Mouse (Mus musculus): ENCODE data around the gene Pkmyt1. TPM values are rescaled to one million over a fixed set of nuclear protein-coding genes. Genes with fewer than 3 reads are reported as not detected.

Gene Pkmyt1
- polyA plus RNA-seq, 1 experiment from 2014 or later: 45.6 TPM

- no peaks in the 10 kb centered on the region for H3K27me3 ChIP-seq
- H3K4me3 ChIP-seq: no peak overlapping the region
- ATAC-seq (ENCODE audit: insufficient number of reproducible peaks, low FRiP score, low TSS enrichment, low read depth): no peak
- H3K4me1 ChIP-seq: peaks cover 14% of the 10 kb centered on the region
- no peak overlapping the region for H3K9ac ChIP-seq
- no peak overlapping the region for H3K4me2 ChIP-seq
- 0 out of 2 replicates have a peak, but pooled peaks cover 2% of the 10 kb centered on the region for H3K36me3 ChIP-seq
- H3K27ac ChIP-seq: no peak overlapping the region
- H3K9me3 ChIP-seq: no peaks in the 10 kb centered on the region
- 4% methylated on average over 12 of the region's 12 CpGs for WGBS
Observed at GRCm38 (mm10) chr17:23774090-23774489, 48.0 kb downstream of the Pkmyt1 start.

GRCm38 (mm10) chr17:23776216-23776615 lies 50.1 kb downstream of the Pkmyt1 start:
- 69% methylated on average over 10 of the region's 10 CpGs for WGBS
- Histone ChIP-seq H3K4me1 (0 out of 2 replicates have a peak, but pooled peaks cover 4% of the 10 kb centered on the region), H3K9ac (no peak overlapping the region), H3K9me3 (no peaks in the 10 kb centered on the region), H3K36me3 (0 out of 2 replicates have a peak, but pooled peaks cover 5% of the 10 kb centered on the region), H3K27me3 (no peaks in the 10 kb centered on the region), H3K27ac (no peak overlapping the region), H3K4me3 (no peak overlapping the region), H3K4me2 (no peak overlapping the region)
- no peak for ATAC-seq (ENCODE audit: insufficient number of reproducible peaks, low FRiP score, low TSS enrichment, low read depth)

GRCm38 (mm10) chr17:23777141-23777540 lies 51.0 kb downstream of the Pkmyt1 start:
- no peaks in the 10 kb centered on the region for H3K27me3 ChIP-seq
- H3K4me1 ChIP-seq: 0 out of 2 replicates have a peak, but pooled peaks cover 4% of the 10 kb centered on the region
- no peak overlapping the region for H3K4me2 ChIP-seq
- H3K36me3 ChIP-seq: 0 out of 2 replicates have a peak, but pooled peaks cover 5% of the 10 kb centered on the region
- H3K9ac ChIP-seq: no peak overlapping the region
- no peak for ATAC-seq (ENCODE audit: insufficient number of reproducible peaks, low FRiP score, low TSS enrichment, low read depth)
- H3K4me3 ChIP-seq: no peak overlapping the region
- 72% methylated on average over 2 of the region's 2 CpGs for WGBS
- H3K27ac ChIP-seq: no peak overlapping the region
- no peaks in the 10 kb centered on the region for H3K9me3 ChIP-seq

- ATAC-seq (ENCODE audit: insufficient number of reproducible peaks, low FRiP score, low TSS enrichment, low read depth): no peak
- Histone ChIP-seq H3K4me2 (no peak overlapping the region), H3K27ac (no peak overlapping the region), H3K4me3 (no peak overlapping the region), H3K36me3 (0 out of 2 replicates have a peak, but pooled peaks cover 5% of the 10 kb centered on the region), H3K9me3 (no peaks in the 10 kb centered on the region), H3K27me3 (no peaks in the 10 kb centered on the region), H3K9ac (no peak overlapping the region), H3K4me1 (0 out of 2 replicates have a peak, but pooled peaks cover 4% of the 10 kb centered on the region)
- 52% methylated on average over 2 of the region's 2 CpGs for WGBS
Observed at GRCm38 (mm10) chr17:23778447-23778846, 52.3 kb downstream of the Pkmyt1 start.

- Histone ChIP-seq H3K9ac (no peak overlapping the region), H3K9me3 (no peaks in the 10 kb centered on the region), H3K4me3 (no peak overlapping the region), H3K4me1 (peaks cover 12% of the 10 kb centered on the region), H3K36me3 (0 out of 2 replicates have a peak, but pooled peaks cover 5% of the 10 kb centered on the region), H3K27me3 (no peaks in the 10 kb centered on the region), H3K27ac (no peak overlapping the region), H3K4me2 (no peak overlapping the region)
- no peak for ATAC-seq (ENCODE audit: insufficient number of reproducible peaks, low FRiP score, low TSS enrichment, low read depth)
Observed at GRCm38 (mm10) chr17:23783352-23783751, 57.2 kb downstream of the Pkmyt1 start.

- 1% methylated on average over 42 of the region's 43 CpGs for WGBS
- H3K4me1 ChIP-seq: peaks cover 22% of the 10 kb centered on the region
- ATAC-seq (ENCODE audit: insufficient number of reproducible peaks, low FRiP score, low TSS enrichment, low read depth): peak; percentile 75
- H3K4me3 ChIP-seq: peak within 1 kb of the TSS; percentile 56
- H3K27ac ChIP-seq: peak within 1 kb of the TSS; percentile 71; the same call in 1 of the 2 replicates
- H3K4me2 ChIP-seq: peak within 1 kb of the TSS; percentile 86
- no peaks in the 10 kb centered on the region for H3K27me3 ChIP-seq
- H3K36me3 ChIP-seq: no peaks in the 10 kb centered on the region
- H3K9me3 ChIP-seq: no peaks in the 10 kb centered on the region
- peak within 1 kb of the TSS; percentile 61 for H3K9ac ChIP-seq
Observed at GRCm38 (mm10) chr17:23785561-23786471, 59.7 kb downstream of the Pkmyt1 start, which contains the start of gene Flywch2. Gene Flywch2, minus strand, starts transcription at chr17:23786081.

Other genes starting within 250 kb of the Pkmyt1 start
- gene Vmn2r117, start 246.6 kb upstream of the Pkmyt1 start, polyA plus RNA-seq (2015; fragmentation: Nextera tagmentation; extraction: Ambion mirVana): not detected in 2 replicates
- gene Zfp213, start 162.1 kb upstream of the Pkmyt1 start, polyA plus RNA-seq (2015; fragmentation: Nextera tagmentation; extraction: Ambion mirVana): 17.5 and 18.2 TPM in 2 replicates
- gene Zfp13, start 126.8 kb upstream of the Pkmyt1 start, polyA plus RNA-seq (2015; fragmentation: Nextera tagmentation; extraction: Ambion mirVana): 12.4 and 12.9 TPM in 2 replicates
- gene Zscan10, start 125.5 kb upstream of the Pkmyt1 start, polyA plus RNA-seq (2015; fragmentation: Nextera tagmentation; extraction: Ambion mirVana): 0.16 and 0.18 TPM in 2 replicates
- 0.79 and 0.86 TPM in 2 replicates for gene Mmp25, start 81.1 kb upstream of the Pkmyt1 start, polyA plus RNA-seq (2015; fragmentation: Nextera tagmentation; extraction: Ambion mirVana)
- gene Bicdl2, start 65.8 kb upstream of the Pkmyt1 start, polyA plus RNA-seq (2015; fragmentation: Nextera tagmentation; extraction: Ambion mirVana): 20.8 and 21.3 TPM in 2 replicates
- 84.2 and 99.2 TPM in 2 replicates for gene Hcfc1r1, start 52.7 kb upstream of the Pkmyt1 start, polyA plus RNA-seq (2015; fragmentation: Nextera tagmentation; extraction: Ambion mirVana)
- 38.8 and 43.2 TPM in 2 replicates for gene Thoc6, start 52.5 kb upstream of the Pkmyt1 start, polyA plus RNA-seq (2015; fragmentation: Nextera tagmentation; extraction: Ambion mirVana)
- gene Tnfrsf12a, start 48.9 kb upstream of the Pkmyt1 start, polyA plus RNA-seq (2015; fragmentation: Nextera tagmentation; extraction: Ambion mirVana): 28.0 and 43.9 TPM in 2 replicates
- gene Cldn6, start 47.1 kb upstream of the Pkmyt1 start, polyA plus RNA-seq (2015; fragmentation: Nextera tagmentation; extraction: Ambion mirVana): 7.0 and 10.1 TPM in 2 replicates
- gene Cldn9, start 42.3 kb upstream of the Pkmyt1 start, polyA plus RNA-seq (2015; fragmentation: Nextera tagmentation; extraction: Ambion mirVana): 5.1 and 5.8 TPM in 2 replicates
- 2.2 and 2.9 TPM in 2 replicates for gene 1520401A03Rik, start 3.6 kb upstream of the Pkmyt1 start, polyA plus RNA-seq (2015; fragmentation: Nextera tagmentation; extraction: Ambion mirVana)
- gene Paqr4, start 14.5 kb downstream of the Pkmyt1 start, polyA plus RNA-seq (2015; fragmentation: Nextera tagmentation; extraction: Ambion mirVana): 17.6 and 20.4 TPM in 2 replicates
- gene Kremen2, start 19.5 kb downstream of the Pkmyt1 start, polyA plus RNA-seq (2015; fragmentation: Nextera tagmentation; extraction: Ambion mirVana): 50.2 and 50.5 TPM in 2 replicates
- 65.7 and 69.8 TPM in 2 replicates for gene Flywch1, start 45.3 kb downstream of the Pkmyt1 start, polyA plus RNA-seq (2015; fragmentation: Nextera tagmentation; extraction: Ambion mirVana)
- gene Flywch2, start 59.7 kb downstream of the Pkmyt1 start, polyA plus RNA-seq (2015; fragmentation: Nextera tagmentation; extraction: Ambion mirVana): 34.2 and 39.9 TPM in 2 replicates
- gene Srrm2, start 64.2 kb downstream of the Pkmyt1 start, polyA plus RNA-seq (2015; fragmentation: Nextera tagmentation; extraction: Ambion mirVana): 425 and 436 TPM in 2 replicates
- 1,045 and 1,117 TPM in 2 replicates for gene Elob, start 102.8 kb downstream of the Pkmyt1 start, polyA plus RNA-seq (2015; fragmentation: Nextera tagmentation; extraction: Ambion mirVana)
- gene Prss33, start 109.7 kb downstream of the Pkmyt1 start, polyA plus RNA-seq (2015; fragmentation: Nextera tagmentation; extraction: Ambion mirVana): not detected in 2 replicates
- gene Prss32, start 117.5 kb downstream of the Pkmyt1 start, polyA plus RNA-seq (2015; fragmentation: Nextera tagmentation; extraction: Ambion mirVana): not detected in 2 replicates
- 0.73 and 1.0 TPM in 2 replicates for gene Prss41, start 117.8 kb downstream of the Pkmyt1 start, polyA plus RNA-seq (2015; fragmentation: Nextera tagmentation; extraction: Ambion mirVana)
- not detected in 2 replicates for gene Prss21, start 141.7 kb downstream of the Pkmyt1 start, polyA plus RNA-seq (2015; fragmentation: Nextera tagmentation; extraction: Ambion mirVana)
- gene Dcpp1, start 154.5 kb downstream of the Pkmyt1 start, polyA plus RNA-seq (2015; fragmentation: Nextera tagmentation; extraction: Ambion mirVana): not detected in 2 replicates
- not detected in 2 replicates for gene Dcpp2, start 154.5 kb downstream of the Pkmyt1 start, polyA plus RNA-seq (2015; fragmentation: Nextera tagmentation; extraction: Ambion mirVana)
- gene Dcpp3, start 191.1 kb downstream of the Pkmyt1 start, polyA plus RNA-seq (2015; fragmentation: Nextera tagmentation; extraction: Ambion mirVana): 0.69 TPM in 1 of 2 replicates, not detected in the other
- gene Sbp, start 215.3 kb downstream of the Pkmyt1 start, polyA plus RNA-seq (2015; fragmentation: Nextera tagmentation; extraction: Ambion mirVana): not detected in 2 replicates
- gene Sbpl, start 228.9 kb downstream of the Pkmyt1 start, polyA plus RNA-seq (2015; fragmentation: Nextera tagmentation; extraction: Ambion mirVana): not detected in 2 replicates

Data from limb, embryonic 15.5 days (tissue).